In the genomic region with DNA sequence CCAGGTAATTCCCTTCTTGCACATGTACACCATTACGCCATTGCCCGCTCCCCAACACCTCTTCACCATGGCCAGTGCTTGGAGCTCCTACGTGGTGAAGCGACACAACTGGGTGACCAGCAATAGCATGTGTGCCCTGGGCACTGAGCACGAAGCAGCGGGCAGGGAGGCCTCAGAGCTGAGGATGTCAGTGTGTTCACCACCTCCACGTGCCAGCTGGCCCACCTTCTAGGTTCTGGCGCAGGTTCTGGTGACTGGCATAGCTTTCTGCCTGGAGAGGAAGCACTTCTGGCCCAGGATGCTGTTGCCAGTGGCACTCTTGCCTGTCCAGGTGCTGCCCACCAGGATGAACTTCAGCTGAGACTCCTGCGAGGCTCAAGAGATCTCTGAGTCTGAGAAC, we compare ENCODE assay signal across 11 mouse cellular contexts. TPM values are rescaled to one million over a fixed set of nuclear protein-coding genes. Genes with fewer than 3 reads are reported as not detected.
"Had no signal": no experiment of that assay in that cellular context is flagged by ENCODE, and none has a peak within 500 bp of the region (broad histone marks: within the 10 kb centered on the region; RNA-seq: fewer than 3 reads in every experiment).

No protein-coding gene starts in this region.

- H3K27me3 ChIP-seq: hindbrain, embryonic 15.5 days; limb, embryonic 13.5 days; liver, embryonic 13.5 days; neural tube, embryonic 15.5 days had no signal

- H3K4me2 ChIP-seq: hindbrain, embryonic 15.5 days; limb, embryonic 13.5 days; liver, embryonic 13.5 days; neural tube, embryonic 15.5 days had no signal

- H3K4me3 ChIP-seq: hindbrain, embryonic 15.5 days; limb, embryonic 13.5 days; liver, embryonic 13.5 days; midbrain, embryonic 10.5 days; myocyte; neural tube, embryonic 15.5 days had no signal

- H3K4me1 ChIP-seq: hindbrain, embryonic 15.5 days; limb, embryonic 13.5 days; midbrain, embryonic 10.5 days; neural tube, embryonic 15.5 days had no signal

- H3K36me3 ChIP-seq: hindbrain, embryonic 15.5 days; limb, embryonic 13.5 days; liver, embryonic 13.5 days; midbrain, embryonic 10.5 days; neural tube, embryonic 15.5 days had no signal

- H3K9ac ChIP-seq: hindbrain, embryonic 15.5 days; limb, embryonic 13.5 days; liver, embryonic 13.5 days; neural tube, embryonic 15.5 days had no signal

- H3K9me3 ChIP-seq: hindbrain, embryonic 15.5 days; limb, embryonic 13.5 days; liver, embryonic 13.5 days; midbrain, embryonic 10.5 days; neural tube, embryonic 15.5 days had no signal

- H3K27ac ChIP-seq: hindbrain, embryonic 15.5 days; limb, embryonic 13.5 days; liver, embryonic 13.5 days; midbrain, embryonic 10.5 days; neural tube, embryonic 15.5 days had no signal

- DNase-seq: left cerebral cortex, postnatal 4 days; liver, embryonic 13.5 days; lung, adult 18-20 months; midbrain, embryonic 14.5 days; right cerebral cortex, adult 18-20 months; right cerebral cortex, postnatal 25 days had no signal

RNA-seq across cellular contexts. Expression of a gene that starts 18.9 kb away (rescaled TPM):
- polyA plus RNA-seq: myocyte had no signal

RNA-seq across cellular contexts. Expression of a gene that starts 42.6 kb away (rescaled TPM):
- polyA plus RNA-seq: myocyte had no signal
